Mouse (Mus musculus): Measurements from ENCODE around the gene C2cd4b. TPM values are rescaled to one million over a fixed set of nuclear protein-coding genes. Genes with fewer than 3 reads are reported as not detected.

Gene C2cd4b
- polyA plus RNA-seq, 1 experiment from 2014 or later, result 1.1 TPM

- Histone ChIP-seq H3K27ac (no peak overlapping the region), H3K4me3 (no peak overlapping the region), H3K27me3 (no peaks in the 10 kb centered on the region), H3K4me2 (no peak overlapping the region), H3K9ac (no peak overlapping the region), H3K9me3 (replicated peaks) (no peaks in the 10 kb centered on the region), H3K36me3 (no peaks in the 10 kb centered on the region), H3K4me1 (replicated peaks) (peaks cover 17% of the 10 kb centered on the region)
- WGBS, result 66% methylated on average over 6 of the region's 6 CpGs
- no peak for ATAC-seq (replicated peaks; ENCODE audit: insufficient number of reproducible peaks, insufficient read depth, low FRiP score, low read depth)
Measured at GRCm38 (mm10) chr9:67774201-67774600, 15.0 kb downstream of the C2cd4b start.

GRCm38 (mm10) chr9:67778553-67778952 lies 19.3 kb downstream of the C2cd4b start:
- H3K4me1 ChIP-seq (replicated peaks), result peaks cover 6% of the 10 kb centered on the region; the same call in 1 of the 2 replicates
- H3K4me2 ChIP-seq, result no peak overlapping the region
- peak; percentile 58 for ATAC-seq (replicated peaks; ENCODE audit: insufficient number of reproducible peaks, insufficient read depth, low FRiP score, low read depth)
- no peak overlapping the region for H3K4me3 ChIP-seq
- H3K27ac ChIP-seq, result no peak overlapping the region
- no peak overlapping the region for H3K9ac ChIP-seq
- no peaks in the 10 kb centered on the region for H3K27me3 ChIP-seq
- no peaks in the 10 kb centered on the region for H3K36me3 ChIP-seq
- WGBS, result 17% methylated on average over 8 of the region's 8 CpGs
- H3K9me3 ChIP-seq (replicated peaks), result no peaks in the 10 kb centered on the region

- no peak overlapping the region for H3K4me3 ChIP-seq
- no peak overlapping the region for H3K27ac ChIP-seq
- H3K4me2 ChIP-seq, result no peak overlapping the region
- 68% methylated on average over 6 of the region's 6 CpGs for WGBS
- ATAC-seq (replicated peaks; ENCODE audit: insufficient number of reproducible peaks, insufficient read depth, low FRiP score, low read depth), result no peak
- H3K9me3 ChIP-seq (replicated peaks), result no peaks in the 10 kb centered on the region
- peaks cover 6% of the 10 kb centered on the region; the same call in 1 of the 2 replicates for H3K4me1 ChIP-seq (replicated peaks)
- no peak overlapping the region for H3K9ac ChIP-seq
- H3K27me3 ChIP-seq, result no peaks in the 10 kb centered on the region
- H3K36me3 ChIP-seq, result no peaks in the 10 kb centered on the region
Measured at GRCm38 (mm10) chr9:67782786-67783185, 23.5 kb downstream of the C2cd4b start.

- H3K4me1 ChIP-seq (replicated peaks), result peaks cover 3% of the 10 kb centered on the region; the same call in 1 of the 2 replicates
- 84% methylated on average over 3 of the region's 3 CpGs for WGBS
- H3K27me3 ChIP-seq, result no peaks in the 10 kb centered on the region
- no peak for ATAC-seq (replicated peaks; ENCODE audit: insufficient number of reproducible peaks, insufficient read depth, low FRiP score, low read depth)
- no peak overlapping the region for H3K4me3 ChIP-seq
- no peak overlapping the region for H3K4me2 ChIP-seq
- H3K36me3 ChIP-seq, result no peaks in the 10 kb centered on the region
- no peaks in the 10 kb centered on the region for H3K9me3 ChIP-seq (replicated peaks)
- no peak overlapping the region for H3K9ac ChIP-seq
- no peak overlapping the region for H3K27ac ChIP-seq
Measured at GRCm38 (mm10) chr9:67783464-67783863, 24.2 kb downstream of the C2cd4b start.

GRCm38 (mm10) chr9:67783925-67784324 lies 24.7 kb downstream of the C2cd4b start:
- Histone ChIP-seq H3K4me3 (no peak overlapping the region), H3K27ac (no peak overlapping the region), H3K4me1 (replicated peaks) (no peaks in the 10 kb centered on the region), H3K9me3 (replicated peaks) (no peaks in the 10 kb centered on the region), H3K27me3 (no peaks in the 10 kb centered on the region), H3K9ac (no peak overlapping the region), H3K4me2 (no peak overlapping the region), H3K36me3 (no peaks in the 10 kb centered on the region)
- no peak for ATAC-seq (replicated peaks; ENCODE audit: insufficient number of reproducible peaks, insufficient read depth, low FRiP score, low read depth)

GRCm38 (mm10) chr9:67786311-67786710 lies 27.1 kb downstream of the C2cd4b start:
- H3K36me3 ChIP-seq, result no peaks in the 10 kb centered on the region
- no peaks in the 10 kb centered on the region for H3K4me1 ChIP-seq (replicated peaks)
- no peak overlapping the region for H3K27ac ChIP-seq
- WGBS, result 78% methylated on average over 7 of the region's 7 CpGs
- H3K4me2 ChIP-seq, result no peak overlapping the region
- no peaks in the 10 kb centered on the region for H3K9me3 ChIP-seq (replicated peaks)
- H3K27me3 ChIP-seq, result no peaks in the 10 kb centered on the region
- no peak overlapping the region for H3K4me3 ChIP-seq
- H3K9ac ChIP-seq, result no peak overlapping the region
- no peak for ATAC-seq (replicated peaks; ENCODE audit: insufficient number of reproducible peaks, insufficient read depth, low FRiP score, low read depth)

- Histone ChIP-seq H3K9me3 (replicated peaks) (no peaks in the 10 kb centered on the region), H3K4me1 (replicated peaks) (no peaks in the 10 kb centered on the region), H3K4me2 (no peak overlapping the region), H3K27me3 (no peaks in the 10 kb centered on the region), H3K36me3 (no peaks in the 10 kb centered on the region), H3K4me3 (no peak overlapping the region), H3K27ac (no peak overlapping the region), H3K9ac (no peak overlapping the region)
- no peak for ATAC-seq (replicated peaks; ENCODE audit: insufficient number of reproducible peaks, insufficient read depth, low FRiP score, low read depth)
- WGBS, result 69% methylated on average over 6 of the region's 6 CpGs
Measured at GRCm38 (mm10) chr9:67787671-67788070, 28.4 kb downstream of the C2cd4b start.

- Histone ChIP-seq H3K9ac (no peak overlapping the region), H3K27ac (no peak overlapping the region), H3K9me3 (replicated peaks) (no peaks in the 10 kb centered on the region), H3K36me3 (no peaks in the 10 kb centered on the region), H3K4me2 (no peak overlapping the region), H3K4me1 (replicated peaks) (peaks cover 11% of the 10 kb centered on the region), H3K27me3 (0 out of 2 replicates have a peak, but pooled peaks cover 2% of the 10 kb centered on the region), H3K4me3 (no peak overlapping the region)
- 82% methylated on average over 5 of the region's 5 CpGs for WGBS
- no peak for ATAC-seq (replicated peaks; ENCODE audit: insufficient number of reproducible peaks, insufficient read depth, low FRiP score, low read depth)
Measured at GRCm38 (mm10) chr9:67792405-67792804, 33.2 kb downstream of the C2cd4b start.

GRCm38 (mm10) chr9:67793501-67793900 lies 34.3 kb downstream of the C2cd4b start:
- 0 out of 2 replicates have a peak, but pooled peaks cover 2% of the 10 kb centered on the region for H3K27me3 ChIP-seq
- 72% methylated on average over 6 of the region's 6 CpGs for WGBS
- no peak overlapping the region for H3K4me2 ChIP-seq
- no peak overlapping the region for H3K27ac ChIP-seq
- no peaks in the 10 kb centered on the region for H3K9me3 ChIP-seq (replicated peaks)
- H3K4me1 ChIP-seq (replicated peaks), result peaks cover 11% of the 10 kb centered on the region
- no peak for ATAC-seq (replicated peaks; ENCODE audit: insufficient number of reproducible peaks, insufficient read depth, low FRiP score, low read depth)
- no peak overlapping the region for H3K9ac ChIP-seq
- no peak overlapping the region for H3K4me3 ChIP-seq
- H3K36me3 ChIP-seq, result no peaks in the 10 kb centered on the region

- Histone ChIP-seq H3K9me3 (replicated peaks) (no peaks in the 10 kb centered on the region), H3K36me3 (no peaks in the 10 kb centered on the region), H3K27ac (no peak overlapping the region), H3K9ac (no peak overlapping the region), H3K4me3 (no peak overlapping the region), H3K27me3 (0 out of 2 replicates have a peak, but pooled peaks cover 2% of the 10 kb centered on the region), H3K4me1 (replicated peaks) (peaks cover 18% of the 10 kb centered on the region), H3K4me2 (no peak overlapping the region)
- WGBS, result 75% methylated on average over 1 of the region's 1 CpGs
- ATAC-seq (replicated peaks; ENCODE audit: insufficient number of reproducible peaks, insufficient read depth, low FRiP score, low read depth), result no peak
Measured at GRCm38 (mm10) chr9:67794216-67794615, 35.0 kb downstream of the C2cd4b start.

GRCm38 (mm10) chr9:67794668-67795067 lies 35.4 kb downstream of the C2cd4b start:
- Histone ChIP-seq H3K4me1 (replicated peaks) (peaks cover 23% of the 10 kb centered on the region), H3K9me3 (replicated peaks) (no peaks in the 10 kb centered on the region), H3K27me3 (0 out of 2 replicates have a peak, but pooled peaks cover 2% of the 10 kb centered on the region), H3K4me2 (no peak overlapping the region), H3K4me3 (no peak overlapping the region), H3K27ac (no peak overlapping the region), H3K36me3 (no peaks in the 10 kb centered on the region), H3K9ac (no peak overlapping the region)
- WGBS, result 87% methylated on average over 4 of the region's 4 CpGs
- ATAC-seq (replicated peaks; ENCODE audit: insufficient number of reproducible peaks, insufficient read depth, low FRiP score, low read depth), result no peak

GRCm38 (mm10) chr9:67795205-67795675 lies 36.0 kb downstream of the C2cd4b start:
- no peak overlapping the region for H3K27ac ChIP-seq
- 67% methylated on average over 14 of the region's 14 CpGs for WGBS
- H3K36me3 ChIP-seq, result no peaks in the 10 kb centered on the region
- no peaks in the 10 kb centered on the region for H3K9me3 ChIP-seq (replicated peaks)
- peaks cover 23% of the 10 kb centered on the region for H3K4me1 ChIP-seq (replicated peaks)
- ATAC-seq (replicated peaks; ENCODE audit: insufficient number of reproducible peaks, insufficient read depth, low FRiP score, low read depth), result no peak
- H3K27me3 ChIP-seq, result 0 out of 2 replicates have a peak, but pooled peaks cover 2% of the 10 kb centered on the region
- no peak overlapping the region for H3K4me3 ChIP-seq
- H3K9ac ChIP-seq, result no peak overlapping the region
- H3K4me2 ChIP-seq, result no peak overlapping the region

Measured in heart, embryonic 15.5 days (tissue).